Mouse (Mus musculus) embryonic facial prominence, embryonic 15.5 days (tissue): ENCODE results near the gene Plcxd1. TPM values are rescaled to one million over a fixed set of nuclear protein-coding genes. Genes with fewer than 3 reads are reported as not detected.

Experiments used
- polyA plus RNA-seq: library from polyadenylated mRNA; unstranded; fragments of >200 nt; fragmentation: Nextera tagmentation; extraction: Ambion mirVana; gene quantifications from 2 replicates; pipeline ENCODE4 v1.2.1, GENCODE M21; 2015

Gene Plcxd1
- polyA plus RNA-seq, 1 experiment from 2014 or later: 3.9 TPM

Other genes starting within 250 kb of the Plcxd1 start
- 0.47 and 1.0 TPM in 2 replicates for gene Gm15446, start 176.6 kb upstream of the Plcxd1 start, polyA plus RNA-seq
- gene Zfp932, start 103.4 kb upstream of the Plcxd1 start, polyA plus RNA-seq: 19.2 and 20.1 TPM in 2 replicates
- gene Gm17655, start 27.5 kb upstream of the Plcxd1 start, polyA plus RNA-seq: 2.3 and 3.8 TPM in 2 replicates
- gene Gm35315, start 5.5 kb upstream of the Plcxd1 start, polyA plus RNA-seq: 0.92 and 1.2 TPM in 2 replicates
- 38.2 and 38.4 TPM in 2 replicates for gene Gtpbp6, start 8.2 kb downstream of the Plcxd1 start, polyA plus RNA-seq
- gene Zfp605, start 10.1 kb downstream of the Plcxd1 start, polyA plus RNA-seq: 4.5 and 4.8 TPM in 2 replicates
- 39.9 and 40.7 TPM in 2 replicates for gene Chfr, start 35.9 kb downstream of the Plcxd1 start, polyA plus RNA-seq
- gene Golga3, start 76.7 kb downstream of the Plcxd1 start, polyA plus RNA-seq: 23.9 and 25.1 TPM in 2 replicates
- gene Ankle2, start 131.0 kb downstream of the Plcxd1 start, polyA plus RNA-seq: 26.6 and 28.2 TPM in 2 replicates
- 57.9 and 59.2 TPM in 2 replicates for gene Pgam5, start 169.9 kb downstream of the Plcxd1 start, polyA plus RNA-seq
- 4.9 and 6.6 TPM in 2 replicates for gene Pxmp2, start 186.2 kb downstream of the Plcxd1 start, polyA plus RNA-seq
- 21.4 and 21.7 TPM in 2 replicates for gene Pole, start 186.3 kb downstream of the Plcxd1 start, polyA plus RNA-seq
- 1.2 and 2.7 TPM in 2 replicates for gene P2rx2, start 243.2 kb downstream of the Plcxd1 start, polyA plus RNA-seq
- gene Lrcol1, start 244.8 kb downstream of the Plcxd1 start, polyA plus RNA-seq: not detected in 2 replicates